Mouse (Mus musculus): Measurements from ENCODE around the gene Alcam. TPM values are rescaled to one million over a fixed set of nuclear protein-coding genes. Genes with fewer than 3 reads are reported as not detected.

The Alcam gene
- total RNA-seq, 2 experiments from 2014 or later: 127 to 135 TPM

DNA sequence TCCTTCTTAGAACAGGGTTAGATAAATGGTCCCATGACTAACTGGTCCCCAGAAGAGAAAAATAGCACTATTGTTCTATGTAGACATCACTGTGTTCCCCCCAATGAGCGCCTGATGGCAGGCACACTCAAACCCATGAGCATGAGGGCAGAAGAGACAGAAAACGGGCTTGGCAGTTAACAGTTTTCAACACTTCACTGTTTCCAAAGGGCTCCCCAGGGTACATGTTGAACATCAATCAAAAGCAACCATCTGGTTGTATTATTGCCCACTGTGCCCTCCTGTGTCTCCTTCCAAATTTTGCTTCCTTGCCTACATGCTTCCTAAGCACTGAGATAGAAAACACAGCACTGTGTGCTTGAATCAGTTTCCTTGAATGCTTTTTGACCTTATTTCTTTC is 173.7 kb downstream of the Alcam start:
- peak in 1 of 2 experiments; percentile 15 for DNase-seq (ENCODE audit: low spot score in 2 of 2)

DNA sequence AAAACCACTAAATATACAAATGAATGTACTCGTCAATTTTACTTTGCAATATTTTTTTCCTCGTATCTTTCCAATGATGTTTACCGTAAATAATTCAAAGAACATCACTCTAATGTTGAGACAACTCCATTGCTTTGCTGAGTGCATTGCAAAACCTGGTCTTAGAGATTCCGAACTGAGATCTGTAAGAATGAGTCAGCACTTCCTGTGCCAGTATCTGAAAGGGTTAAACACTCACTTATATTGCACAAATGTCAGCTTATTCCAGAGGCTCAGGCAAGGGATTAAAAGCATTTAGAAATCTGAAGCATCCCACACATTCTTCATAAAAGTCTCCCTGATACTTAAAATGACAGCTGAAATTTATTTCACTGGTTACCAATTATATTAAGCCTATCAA is 188.8 kb downstream of the Alcam start:
- no peak for DNase-seq (ENCODE audit: low spot score in 2 of 2)

DNA sequence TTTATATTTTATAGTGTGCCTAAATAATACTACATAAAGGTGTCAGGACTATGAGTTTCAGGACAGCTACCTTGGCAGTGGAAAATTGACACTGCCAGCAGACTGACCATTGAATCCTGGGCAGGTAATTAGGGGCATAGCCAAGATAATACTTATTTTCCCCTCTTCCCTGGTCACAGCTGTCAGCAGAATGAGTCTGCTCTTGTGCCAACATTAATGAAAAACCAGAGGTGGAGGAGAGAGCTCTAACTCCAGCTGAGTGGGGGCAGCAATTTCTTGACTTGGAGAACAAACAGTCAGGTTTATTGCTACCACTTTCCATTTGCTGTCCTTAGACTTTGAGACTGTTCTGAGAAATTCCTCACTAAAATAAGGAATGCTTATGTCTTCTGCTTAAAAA is 190.1 kb downstream of the Alcam start:
- DNase-seq (ENCODE audit: low spot score in 2 of 2): no peak

DNA sequence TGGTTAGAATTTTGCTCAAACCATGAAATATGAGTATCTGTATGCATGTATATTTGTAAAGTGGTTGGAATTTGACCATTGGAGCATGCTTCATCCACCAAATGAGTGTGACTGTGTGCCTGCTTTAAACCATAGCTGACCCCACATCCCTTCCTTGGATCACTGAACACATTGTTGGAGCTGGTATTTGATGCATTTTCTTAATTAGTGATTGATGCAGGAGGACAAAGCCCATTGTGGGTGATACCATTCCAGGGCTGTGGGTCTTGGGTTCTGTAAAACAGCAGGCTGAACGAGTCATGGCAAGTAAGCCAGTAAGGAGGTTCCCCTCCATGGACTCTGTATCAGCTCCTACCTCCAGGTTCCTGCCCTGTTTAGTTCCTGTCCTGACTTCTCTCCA is 191.3 kb downstream of the Alcam start:
- no peak for DNase-seq (ENCODE audit: low spot score in 2 of 2)

DNA sequence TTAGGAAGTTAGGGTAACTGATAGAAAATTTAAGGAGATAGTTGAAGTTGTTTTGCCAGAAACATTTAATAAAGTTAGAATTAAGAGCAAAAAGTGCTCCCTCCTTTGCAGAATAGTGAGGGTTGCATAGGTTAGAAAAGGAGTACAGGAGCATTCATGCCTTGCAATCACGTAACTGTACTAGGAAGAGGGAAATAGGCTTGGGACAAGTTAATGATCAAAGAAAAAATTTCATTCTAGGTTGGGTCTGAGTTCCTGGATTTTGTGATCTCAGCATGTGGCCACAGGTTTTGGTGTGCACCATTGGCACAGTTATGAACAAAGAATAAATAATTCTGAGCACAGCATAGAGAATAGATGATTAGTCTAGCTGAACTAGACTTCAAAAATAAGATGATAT is 192.1 kb downstream of the Alcam start:
- DNase-seq (ENCODE audit: low spot score in 2 of 2): no peak

DNA sequence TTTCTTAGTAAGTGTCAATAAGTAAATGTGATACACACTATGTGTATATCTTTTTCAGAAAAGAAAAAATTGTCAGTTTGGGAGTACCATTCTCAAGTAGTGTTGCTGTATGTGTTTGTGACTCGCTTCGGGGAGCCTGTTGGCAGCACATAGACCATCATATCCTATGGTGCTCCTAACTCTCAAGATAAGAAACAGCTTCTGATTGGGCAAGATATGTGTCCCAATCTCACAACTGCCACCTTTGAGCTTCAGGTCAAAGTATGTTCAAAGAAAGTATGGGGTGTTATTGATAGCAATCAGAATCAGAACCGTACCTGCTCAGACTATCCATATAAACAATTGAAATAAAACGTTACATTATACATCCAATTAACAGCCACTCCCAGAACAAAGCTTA is 202.9 kb downstream of the Alcam start:
- no peak for DNase-seq (ENCODE audit: low spot score in 2 of 2)

DNA sequence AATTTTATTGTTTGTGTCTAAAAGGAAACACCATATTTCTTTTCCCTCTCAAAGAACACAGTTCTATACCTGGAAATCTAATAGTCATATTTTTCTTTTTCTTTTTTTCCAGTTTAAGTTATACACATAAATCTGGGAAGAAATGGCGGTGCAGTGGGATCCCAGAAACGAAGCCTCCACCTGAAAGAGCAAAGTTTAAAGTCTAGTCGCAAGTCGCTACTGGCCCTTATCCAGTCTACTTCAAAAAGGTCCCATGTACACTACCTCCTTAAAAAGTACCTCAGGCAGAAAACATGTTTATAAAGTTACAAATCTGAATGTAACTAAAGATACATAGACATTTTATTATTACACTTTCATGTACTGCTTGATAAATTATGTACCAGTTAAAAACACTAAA is 203.7 kb downstream of the Alcam start:
- DNase-seq (ENCODE audit: low spot score in 2 of 2): no peak

DNA sequence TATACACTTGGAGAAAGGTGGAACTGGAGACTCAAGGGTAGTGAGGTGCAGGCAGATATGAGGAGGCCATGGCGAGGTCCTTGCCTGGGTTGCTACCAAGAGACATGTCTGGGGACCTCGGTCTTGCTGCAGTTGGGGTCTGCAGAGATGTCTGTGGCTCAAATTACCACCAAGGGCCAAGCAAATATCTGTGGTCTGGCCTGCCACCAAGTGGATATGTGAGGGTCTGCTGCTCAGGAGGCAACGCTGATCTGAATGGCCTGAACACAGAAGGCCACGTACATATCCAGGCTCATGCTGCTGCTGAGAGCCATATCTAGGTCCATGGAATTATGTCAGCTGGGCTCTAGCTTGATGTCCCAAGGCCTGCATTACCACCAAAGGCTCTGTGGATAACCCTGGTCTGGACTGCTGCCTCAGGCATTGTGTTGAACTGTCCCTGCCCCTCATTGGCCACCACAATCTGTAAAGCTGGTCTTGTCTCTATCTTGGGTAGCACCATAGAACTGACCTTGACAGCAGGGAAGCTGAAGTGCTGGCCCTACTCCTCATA is 210.4 kb downstream of the Alcam start:
- no peak for DNase-seq (ENCODE audit: low spot score in 2 of 2)

DNA sequence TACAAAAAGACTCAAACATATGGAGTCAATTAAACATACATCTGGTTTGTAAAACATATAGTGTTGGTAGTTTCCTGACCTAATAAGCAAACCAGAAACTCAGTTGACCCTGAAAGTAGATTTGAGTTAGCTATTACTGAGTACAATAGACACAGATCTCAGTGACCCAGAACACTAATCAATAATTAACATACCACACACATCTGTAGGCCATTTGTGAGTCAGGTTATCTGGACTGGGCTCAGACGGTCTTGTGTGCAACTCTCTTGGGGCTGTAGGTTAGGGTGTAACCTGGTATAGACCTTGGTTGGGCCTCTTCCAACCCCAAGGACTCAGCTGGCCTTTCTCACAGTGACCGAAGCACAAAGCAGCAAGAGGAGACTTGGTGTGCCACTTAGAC is 211.7 kb downstream of the Alcam start:
- DNase-seq (ENCODE audit: low spot score in 2 of 2): no peak

DNA sequence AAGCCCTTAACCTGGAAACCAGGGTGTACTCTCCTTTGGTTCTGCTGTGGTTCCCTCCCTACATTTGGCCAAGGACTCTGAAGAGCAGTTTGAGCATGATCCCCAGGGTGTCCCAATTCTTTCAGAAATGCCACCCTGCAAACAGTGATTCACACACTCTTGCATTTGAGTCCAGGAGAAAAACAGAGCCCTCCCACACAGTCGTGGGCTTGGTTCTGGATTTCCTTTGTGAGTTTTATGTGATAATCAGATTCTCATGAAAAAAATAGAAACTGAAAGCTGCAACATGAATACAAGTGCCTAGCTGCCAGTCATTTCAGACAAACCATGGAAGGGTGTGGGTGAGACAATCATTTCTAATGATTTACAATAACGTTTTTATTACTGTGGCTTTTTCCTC is 223.9 kb downstream of the Alcam start:
- DNase-seq (ENCODE audit: low spot score in 2 of 2): no peak

DNA sequence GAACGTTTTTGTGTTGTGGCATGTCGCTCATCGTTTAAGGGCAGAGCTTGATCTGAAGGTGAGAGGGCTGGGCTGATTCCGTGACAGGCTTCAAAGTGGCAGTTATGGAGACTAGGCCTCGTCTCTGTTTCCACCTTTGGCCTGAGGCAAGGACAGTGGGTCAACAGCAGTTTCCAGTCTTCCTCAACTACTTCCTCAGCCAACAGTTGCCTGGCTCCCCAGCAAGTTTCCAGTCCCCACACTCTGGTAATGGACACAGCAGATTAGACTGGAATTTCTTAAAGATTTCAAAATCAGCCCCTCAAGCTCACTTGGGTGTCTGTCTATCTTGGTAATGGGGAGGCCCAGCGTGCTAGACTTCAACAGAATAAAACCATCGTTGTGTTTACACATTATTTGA is 224.4 kb downstream of the Alcam start:
- DNase-seq (ENCODE audit: low spot score in 2 of 2): no peak

DNA sequence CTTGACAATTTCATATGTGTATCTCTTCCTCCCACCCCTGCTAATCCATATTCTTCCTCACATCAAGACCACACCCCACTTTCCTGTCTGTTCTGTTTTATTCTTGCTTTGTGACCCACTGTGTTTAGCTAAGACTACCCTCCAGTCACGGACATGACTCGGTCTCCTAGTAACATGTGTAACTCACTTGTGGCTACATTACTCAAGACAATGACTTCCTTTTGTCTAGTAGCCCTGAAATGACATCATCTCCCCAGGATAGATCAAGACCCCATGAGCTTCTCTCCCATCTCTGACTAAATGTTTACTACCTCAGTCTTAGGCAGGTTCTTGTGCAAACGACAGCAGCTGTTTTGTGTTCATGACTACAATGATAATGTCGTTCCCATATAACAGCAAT is 231.0 kb downstream of the Alcam start:
- DNase-seq (ENCODE audit: low spot score in 2 of 2): no peak

DNA sequence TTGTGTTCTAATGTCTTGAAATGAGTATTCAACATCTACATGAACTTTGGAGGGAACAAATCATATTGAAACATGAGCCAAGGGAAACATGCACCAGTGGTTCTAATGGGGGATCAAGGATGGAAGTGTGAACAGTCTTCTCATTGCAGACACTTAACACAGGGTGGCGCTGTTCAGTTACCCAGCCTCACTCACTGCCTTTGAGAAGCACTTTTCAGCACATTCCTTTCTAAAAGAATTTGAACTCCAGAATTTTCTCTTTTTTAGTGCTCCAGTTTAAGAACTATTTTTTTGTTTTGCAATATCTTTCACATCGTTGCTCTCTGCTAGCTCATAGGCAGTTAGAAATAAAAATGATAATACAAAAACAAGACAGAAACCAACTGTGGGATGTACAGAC is 234.8 kb downstream of the Alcam start:
- peak; percentile 25 to 52 for DNase-seq (ENCODE audit: low spot score in 2 of 2)

DNA sequence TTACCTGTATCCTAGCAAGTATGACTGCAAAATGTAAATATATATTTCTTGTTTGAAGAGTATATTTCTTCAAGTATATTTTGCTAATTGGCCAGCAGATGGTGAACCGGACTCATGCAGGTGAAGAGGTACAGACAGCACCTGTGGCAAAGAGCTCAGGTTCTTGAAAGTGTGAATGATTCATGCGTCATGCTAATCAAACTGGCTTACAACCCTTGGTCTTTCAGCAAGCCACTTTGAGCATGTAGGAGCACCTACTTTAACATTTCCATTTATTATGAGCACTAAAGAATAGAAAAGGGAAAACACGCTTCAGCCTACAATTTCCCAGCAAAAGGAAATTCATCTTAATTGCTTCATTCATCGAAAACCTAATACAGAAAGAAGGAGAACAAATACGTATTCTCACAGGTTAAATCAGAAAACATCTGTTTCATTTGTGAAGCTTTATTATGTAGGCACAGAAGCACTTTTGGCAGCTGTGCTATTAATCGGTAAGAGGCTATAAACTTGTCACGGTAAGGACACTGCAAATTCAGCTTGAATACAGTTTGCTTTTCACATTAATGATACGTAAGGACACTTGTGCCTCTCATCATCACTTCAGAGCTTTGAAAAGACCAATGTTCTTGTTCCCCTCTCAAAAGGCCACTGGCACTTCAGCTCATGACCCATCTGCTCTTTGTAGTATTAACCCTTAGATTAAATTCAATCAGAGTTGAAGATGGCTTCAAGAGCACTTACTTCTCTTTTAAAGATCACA is 242.8 kb downstream of the Alcam start:
- no peak for DNase-seq (ENCODE audit: low spot score in 2 of 2)

DNA sequence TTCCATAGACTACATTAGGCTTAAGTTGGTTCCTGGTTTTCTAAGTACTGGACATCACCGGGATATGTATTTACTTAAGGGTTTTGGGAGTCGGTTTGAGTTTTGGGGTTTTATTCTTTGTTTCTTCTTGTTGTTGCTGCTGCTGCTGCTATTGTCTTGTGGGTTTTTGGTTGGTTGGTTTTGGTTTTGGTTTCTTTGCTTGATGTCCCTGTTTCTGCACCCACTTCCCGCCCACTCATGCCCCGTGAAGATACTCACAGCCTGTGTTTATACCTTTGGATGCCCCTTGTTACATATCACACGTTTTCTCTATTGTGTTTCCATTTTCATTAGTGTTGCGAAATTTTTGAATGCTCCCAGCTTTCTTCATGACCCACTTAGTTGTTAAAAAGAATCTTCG is 253.8 kb downstream of the Alcam start:
- no peak for DNase-seq (ENCODE audit: low spot score in 2 of 2)
